Mouse (Mus musculus): Measurements from ENCODE around the gene Nhs.

Gene Nhs

DNA sequence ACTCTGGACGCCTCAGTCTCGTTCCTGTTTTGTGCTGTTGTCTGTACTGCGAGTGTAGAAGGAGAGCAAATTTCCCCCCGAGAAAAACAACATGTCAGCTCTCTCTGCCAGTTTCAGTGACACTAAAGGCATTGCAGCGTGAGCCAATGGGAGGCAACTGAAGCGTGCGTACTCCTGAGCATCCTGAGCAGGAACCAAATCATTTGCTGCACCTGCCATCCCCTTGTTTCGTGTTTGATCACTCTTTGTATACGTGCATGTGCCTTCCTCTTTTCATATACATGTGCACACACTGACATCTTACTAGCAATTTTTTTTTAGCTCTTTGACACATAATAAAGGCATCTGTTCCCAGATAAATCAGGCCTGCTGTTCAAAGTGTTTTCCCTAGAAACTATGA is 142.1 kb downstream of the Nhs start:
- DNase-seq, result no peak

DNA sequence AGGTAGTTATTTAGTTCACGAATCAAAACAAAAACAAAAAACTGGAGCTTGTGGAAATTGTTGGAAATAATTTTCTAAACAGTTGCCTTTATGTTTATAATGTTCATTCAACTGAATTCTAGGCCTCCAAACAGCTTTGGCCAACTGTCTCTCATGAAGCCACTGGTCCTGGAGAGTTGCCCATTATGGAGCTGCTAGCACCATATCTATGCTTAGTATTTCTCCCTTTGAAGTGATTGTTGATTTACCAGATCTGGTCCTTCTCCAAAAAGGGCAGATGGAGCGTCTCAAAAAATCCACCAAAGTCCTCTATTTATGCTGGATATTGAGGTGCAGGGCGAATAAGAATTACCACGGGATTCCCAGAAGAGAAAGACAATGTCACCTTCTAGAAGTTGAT is 147.0 kb downstream of the Nhs start:
- peak; percentile 35 for DNase-seq

DNA sequence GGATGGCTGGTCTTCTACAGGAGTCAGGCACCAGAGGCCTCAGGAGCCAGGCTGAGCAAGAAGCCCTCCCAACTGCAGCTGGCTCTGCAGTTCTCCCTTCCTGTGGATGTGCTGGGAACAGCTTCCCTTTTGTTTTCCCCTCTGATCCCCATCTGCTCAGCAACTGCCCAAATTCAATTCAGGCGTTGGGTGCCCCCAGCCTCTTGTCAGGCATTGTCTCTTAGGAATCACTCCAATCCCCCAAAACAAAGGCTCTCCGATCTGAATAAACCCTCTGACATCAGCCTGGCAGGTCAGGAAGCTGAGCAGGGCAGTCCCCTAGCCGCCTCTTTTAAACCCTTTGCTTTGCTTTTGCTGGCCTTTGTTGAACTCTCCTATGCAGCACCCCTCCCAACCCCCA is 149.7 kb downstream of the Nhs start:
- DNase-seq, result no peak

DNA sequence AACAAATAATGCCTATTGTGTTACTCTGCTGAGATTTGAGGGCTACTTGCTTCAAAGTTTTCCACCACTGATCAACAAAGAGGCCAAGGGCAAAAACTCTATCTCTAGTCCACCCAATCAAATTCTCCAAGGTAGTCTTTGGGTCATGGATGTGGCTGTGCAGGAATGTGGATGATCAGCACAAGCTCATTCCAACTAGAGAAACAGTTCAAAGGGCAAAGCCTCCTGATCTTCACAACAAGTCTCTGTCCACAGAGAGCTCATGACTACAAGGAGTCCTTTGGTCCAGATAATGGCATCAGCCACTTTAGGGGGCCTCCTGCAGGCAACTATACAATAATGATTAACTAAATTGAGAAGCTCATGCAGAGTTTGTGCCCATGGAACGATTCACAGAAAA is 155.7 kb downstream of the Nhs start:
- DNase-seq, result no peak

DNA sequence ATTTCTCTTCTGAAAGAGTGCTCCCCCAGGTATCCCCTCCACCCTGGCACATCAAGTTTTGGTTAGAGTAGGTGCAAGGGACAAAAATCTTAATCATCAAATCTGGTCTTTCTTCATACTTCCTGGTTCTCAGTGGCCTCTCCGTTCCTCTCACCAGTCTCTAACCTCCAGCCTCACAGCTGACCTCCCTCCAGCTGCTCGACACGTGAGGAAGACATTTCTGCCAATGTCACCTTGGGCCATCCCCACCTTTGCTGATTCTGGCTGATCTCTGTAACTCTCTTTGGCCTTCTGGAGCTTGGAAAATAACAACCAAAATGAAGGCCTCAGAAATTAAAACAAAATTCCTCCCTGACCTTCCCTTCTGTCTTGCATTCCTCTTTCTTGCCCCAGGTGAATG is 160.7 kb downstream of the Nhs start:
- no peak for DNase-seq

DNA sequence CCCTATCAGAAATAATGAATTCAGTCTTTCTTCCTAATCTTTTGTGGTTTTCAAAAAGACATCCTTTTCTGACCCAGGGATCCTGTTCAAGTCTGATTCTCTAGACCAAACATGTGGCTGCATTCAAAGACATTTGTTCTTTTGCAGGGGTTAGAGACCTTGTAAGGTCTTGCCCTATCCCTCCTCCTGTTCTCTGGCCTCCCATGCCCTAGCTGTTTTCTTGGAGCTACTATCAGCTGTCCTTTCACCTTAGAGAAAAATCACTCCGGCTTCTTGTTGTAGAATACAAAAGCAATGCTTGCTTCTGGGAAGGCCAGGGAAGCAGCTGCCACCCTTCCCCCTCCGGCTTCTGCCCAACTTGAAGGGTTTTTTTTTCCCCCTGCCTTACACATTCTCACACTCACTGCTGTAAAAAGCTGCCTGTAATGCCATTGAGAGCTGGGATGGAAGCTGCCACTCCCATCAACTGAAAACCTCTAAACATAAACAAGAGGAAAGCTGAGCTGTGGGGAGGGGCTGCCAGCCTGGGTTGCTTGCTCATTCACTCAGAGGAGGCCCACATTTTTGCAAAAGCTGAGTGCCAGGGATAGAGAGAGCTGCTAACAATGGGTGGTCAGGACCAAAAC is 162.2 kb downstream of the Nhs start:
- no peak for DNase-seq

DNA sequence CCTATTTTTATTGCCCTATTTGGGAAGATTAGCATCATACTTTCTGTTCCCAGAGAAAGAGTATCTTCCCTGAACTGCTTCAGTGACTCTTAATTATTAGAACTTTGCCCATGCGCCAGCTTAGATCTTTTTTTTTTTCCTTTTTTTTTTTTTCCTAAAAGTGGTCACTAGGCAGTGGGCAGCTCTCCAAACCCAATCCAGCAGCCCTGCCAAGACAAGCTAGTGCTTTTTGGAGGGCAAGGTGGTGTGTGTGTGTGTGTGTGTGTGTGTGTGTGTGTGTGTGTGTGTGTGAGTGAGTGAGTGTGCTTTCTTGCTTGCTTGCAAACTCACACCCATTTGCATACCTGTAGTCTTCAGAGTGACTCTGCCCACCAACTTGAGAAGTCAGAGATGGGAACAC is 169.4 kb downstream of the Nhs start:
- no peak for DNase-seq

DNA sequence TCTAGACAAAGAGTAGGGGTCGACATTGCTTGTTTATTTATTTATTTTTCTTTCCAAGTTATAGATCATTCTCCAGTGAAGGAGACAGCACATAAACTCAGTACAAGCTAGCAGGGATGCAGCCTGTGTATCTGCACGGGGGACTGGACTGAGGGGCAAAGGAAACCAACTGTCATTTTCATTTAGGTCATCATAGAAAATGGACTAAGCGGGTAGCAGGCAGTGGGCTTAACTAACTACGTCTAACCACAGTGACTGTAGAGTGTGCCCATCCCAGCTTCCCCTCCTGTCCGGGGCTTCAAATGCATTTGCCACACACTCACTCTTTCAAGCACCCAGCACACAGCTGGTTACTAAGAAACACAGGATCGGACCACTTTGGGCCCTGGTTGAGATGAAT is 174.6 kb downstream of the Nhs start:
- DNase-seq, result no peak

DNA sequence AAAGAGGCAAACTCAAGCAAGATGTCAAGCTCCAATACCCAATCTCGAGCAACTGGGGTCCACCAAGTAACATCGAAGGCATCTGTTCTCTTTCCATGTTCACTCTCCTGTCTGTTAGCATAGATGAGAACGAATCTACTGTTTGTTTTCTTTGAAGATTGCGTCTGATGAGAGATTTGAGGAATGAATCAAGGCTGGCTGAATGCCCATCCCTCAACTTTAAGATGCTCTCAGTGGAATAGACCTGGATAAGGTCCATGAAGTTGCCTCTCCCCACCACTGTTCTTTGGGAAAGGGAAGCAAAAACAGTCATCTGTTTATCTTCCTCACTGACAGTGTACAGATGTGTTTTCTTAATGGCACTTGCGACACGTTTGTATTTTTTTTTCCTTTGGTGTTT is 178.1 kb downstream of the Nhs start:
- no peak for DNase-seq

DNA sequence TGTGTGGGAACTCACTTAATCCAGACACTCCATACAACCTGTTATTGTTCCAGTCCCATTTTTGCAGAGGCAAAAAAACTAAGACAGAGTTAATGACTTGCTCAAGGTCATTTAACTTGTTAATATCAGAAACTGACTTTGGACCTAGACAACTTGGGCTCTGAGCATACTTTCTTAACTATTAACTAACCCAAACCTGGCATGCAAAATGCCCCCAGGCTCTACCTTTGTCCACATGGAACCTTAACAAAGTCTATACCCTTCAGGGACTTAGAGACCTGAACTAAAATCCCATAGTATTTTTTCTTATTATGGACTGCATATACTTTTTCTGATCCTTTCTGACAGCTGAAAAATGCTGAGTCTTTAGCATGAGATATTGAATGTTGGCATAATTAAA is 179.6 kb downstream of the Nhs start:
- DNase-seq, result no peak

DNA sequence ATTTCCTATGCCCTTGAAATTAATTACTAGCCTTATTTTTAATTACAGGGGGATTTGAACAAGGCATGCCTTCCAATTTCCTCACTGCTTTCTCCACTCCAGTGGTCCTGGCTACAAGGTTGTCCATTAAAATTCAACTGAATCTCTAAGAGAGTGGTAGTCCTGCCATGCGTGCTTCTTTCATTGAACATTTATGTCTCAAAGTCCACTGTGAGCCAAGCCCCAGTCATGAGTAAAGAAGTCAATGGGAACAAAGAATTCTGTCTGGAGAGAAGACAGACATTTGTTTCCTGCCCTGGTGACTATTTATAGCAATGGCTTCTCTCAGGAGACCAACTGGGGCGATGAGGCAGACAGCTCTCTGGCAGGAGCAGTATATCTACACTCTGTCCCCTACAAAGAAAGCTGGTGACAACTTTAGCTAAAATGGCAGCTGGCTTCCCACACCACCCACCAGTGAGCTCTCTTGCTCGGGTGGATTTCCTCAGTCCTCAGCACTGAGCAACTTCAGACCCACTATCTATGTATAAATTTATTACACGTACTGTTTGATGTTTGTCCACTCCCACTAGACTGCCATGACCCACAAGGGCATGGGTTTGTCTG is 182.2 kb downstream of the Nhs start:
- DNase-seq, result no peak

DNA sequence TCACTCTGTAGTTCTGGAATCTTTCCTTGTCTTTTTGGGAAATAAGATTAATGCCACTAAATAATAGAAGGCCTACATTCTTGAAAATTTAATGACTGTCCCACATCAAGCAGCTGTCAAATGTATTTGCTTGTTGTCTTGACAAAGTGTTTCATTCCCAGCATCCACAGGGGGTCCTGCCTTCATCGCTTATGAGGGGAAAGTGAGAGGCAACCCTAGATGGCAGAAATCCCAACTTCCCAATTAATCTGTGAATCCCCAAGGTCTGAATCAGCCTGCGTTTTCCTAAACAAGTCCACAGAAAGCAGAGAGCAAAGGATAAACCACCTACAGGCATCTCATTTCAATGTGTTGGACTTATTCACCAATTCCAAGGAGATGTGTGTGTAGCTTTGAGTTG is 183.2 kb downstream of the Nhs start:
- DNase-seq, result no peak

DNA sequence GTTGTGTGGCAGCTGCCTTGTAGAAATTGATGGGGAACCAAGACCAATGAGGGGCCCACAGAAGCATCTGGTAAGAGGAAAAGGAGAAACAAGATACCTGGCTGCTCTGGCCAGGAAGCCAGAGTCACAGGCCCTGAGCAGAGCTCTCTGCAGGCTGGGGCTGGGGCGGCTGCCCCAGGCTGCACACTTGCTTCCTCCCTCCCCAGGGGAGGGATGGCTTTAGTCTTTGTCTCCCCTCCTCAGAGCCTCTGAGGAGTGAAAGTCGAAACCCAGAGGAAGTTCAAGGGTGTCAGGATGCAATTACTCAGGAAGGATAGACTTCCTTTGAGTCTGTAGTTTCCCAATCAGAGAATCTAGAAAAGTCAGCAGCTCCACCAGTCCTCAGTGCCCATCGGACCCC is 186.0 kb downstream of the Nhs start:
- no peak for DNase-seq

DNA sequence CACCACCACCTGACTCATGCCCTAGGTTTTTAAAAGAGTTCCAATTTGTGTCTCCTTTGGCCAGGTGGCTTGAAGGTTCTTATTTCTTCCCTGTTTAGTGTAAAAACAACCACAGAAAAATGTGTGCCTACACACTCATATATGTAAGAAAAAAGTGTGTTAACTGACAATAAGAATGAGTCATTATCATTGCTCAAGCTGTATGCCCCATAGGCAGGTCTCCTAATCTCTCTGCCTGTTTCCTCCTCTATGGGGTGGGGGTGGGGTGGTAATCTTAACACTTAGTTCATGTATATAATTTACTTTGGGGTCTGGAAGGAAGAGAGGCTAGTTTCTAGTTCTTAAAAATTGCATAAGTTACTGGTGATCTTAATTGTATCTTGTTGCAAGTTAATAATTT is 186.8 kb downstream of the Nhs start:
- DNase-seq, result no peak

DNA sequence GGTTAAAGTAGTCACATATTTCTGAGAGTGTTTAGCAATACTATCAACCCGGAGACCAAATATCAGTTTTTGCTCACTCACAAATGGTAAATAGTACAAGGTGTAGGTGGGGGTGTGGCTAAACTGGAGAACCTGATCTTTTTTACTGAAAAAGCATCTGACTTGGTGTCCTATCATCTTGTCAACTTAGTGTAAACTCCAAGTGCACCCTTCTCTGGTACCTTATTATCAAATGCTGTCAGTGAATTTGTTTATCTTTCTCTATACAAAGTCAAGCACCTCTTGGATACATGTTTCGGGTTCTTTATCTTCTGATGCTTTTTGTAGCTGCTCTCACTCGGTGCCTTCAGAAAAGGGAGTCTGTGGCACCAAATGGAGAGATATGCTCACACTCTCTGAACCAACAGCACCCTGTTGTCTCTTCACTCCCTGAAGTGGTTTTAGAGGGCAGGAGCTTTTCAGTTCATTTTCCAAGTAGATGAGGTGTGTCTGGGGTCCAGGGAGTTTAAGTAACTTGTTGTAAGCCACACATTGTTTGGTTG is 187.5 kb downstream of the Nhs start:
- no peak for DNase-seq

DNA sequence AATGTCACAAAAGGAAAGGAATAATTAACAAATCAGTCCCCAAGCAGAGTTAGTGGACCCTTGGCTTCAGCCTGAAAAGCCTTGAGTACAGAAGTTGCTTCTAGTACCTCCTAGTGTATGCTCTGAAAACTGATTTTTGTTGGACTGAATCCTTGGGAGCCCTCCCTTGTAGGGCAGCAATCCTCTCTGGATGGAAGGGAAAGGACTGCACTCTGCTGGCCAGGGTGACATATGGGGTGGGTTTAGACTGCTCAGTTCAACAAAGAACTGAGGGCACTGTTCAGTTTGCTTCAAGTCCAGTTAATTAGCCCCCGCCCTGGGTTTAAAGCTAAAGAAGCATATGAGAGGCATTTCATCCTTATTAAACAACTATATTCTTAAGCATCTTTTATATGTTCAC is 188.4 kb downstream of the Nhs start:
- no peak for DNase-seq

DNA sequence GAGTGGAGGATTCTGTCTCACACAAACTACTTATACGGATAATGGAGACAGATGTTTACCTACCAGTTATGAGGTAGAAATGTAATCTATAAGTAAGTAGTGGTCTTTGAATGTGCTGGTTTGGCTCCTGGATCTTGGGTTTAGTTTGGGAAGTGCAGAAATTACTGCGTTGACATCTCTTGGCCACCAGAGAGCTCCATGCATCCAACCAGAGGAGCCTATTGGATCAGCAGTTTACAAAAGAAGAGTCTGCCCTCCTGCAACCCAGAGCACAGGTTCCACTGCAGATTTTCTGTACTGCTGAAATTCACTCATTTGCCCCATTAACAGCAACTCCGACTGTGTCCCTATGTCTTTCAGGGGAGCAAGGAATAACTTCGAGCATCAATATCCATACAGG is 191.8 kb downstream of the Nhs start:
- DNase-seq, result no peak

DNA sequence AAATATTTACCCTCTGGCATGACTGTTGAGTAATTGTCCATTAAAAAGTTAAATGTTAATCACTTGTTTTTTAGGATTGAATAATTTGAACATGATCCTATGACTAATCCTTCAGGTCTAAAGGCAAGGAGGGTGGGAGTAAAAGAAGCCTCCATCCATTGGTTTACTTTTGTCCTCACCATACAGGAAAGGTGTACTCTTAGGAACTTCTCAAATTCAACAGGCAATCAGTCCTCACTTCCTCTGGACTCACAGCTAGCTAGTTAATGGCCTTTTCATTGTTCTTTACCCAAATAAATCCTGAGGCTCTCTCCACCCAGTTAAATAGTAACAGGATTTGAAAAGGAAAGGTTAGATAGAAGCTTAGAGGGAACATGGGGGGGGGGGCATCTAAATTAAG is 196.2 kb downstream of the Nhs start:
- no peak for DNase-seq

DNA sequence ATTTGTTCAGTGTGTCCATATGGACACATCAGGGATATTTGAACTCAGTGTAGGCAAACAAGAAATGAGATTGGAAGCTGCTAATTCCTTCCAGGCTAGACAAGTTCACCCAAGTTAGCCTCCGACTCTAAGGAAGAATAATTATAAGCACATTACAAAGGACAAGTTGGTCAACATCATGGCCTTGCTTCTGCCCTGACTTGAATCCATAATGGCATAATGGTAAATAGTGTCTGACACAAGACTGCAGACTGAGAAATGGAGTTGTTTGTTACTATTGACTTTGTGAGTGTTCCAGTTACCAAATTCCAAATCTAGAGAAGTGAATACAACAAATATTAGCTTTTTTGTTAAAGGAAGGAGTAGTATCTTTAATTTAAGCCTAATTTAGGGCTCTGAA is 196.7 kb downstream of the Nhs start:
- DNase-seq, result no peak

DNA sequence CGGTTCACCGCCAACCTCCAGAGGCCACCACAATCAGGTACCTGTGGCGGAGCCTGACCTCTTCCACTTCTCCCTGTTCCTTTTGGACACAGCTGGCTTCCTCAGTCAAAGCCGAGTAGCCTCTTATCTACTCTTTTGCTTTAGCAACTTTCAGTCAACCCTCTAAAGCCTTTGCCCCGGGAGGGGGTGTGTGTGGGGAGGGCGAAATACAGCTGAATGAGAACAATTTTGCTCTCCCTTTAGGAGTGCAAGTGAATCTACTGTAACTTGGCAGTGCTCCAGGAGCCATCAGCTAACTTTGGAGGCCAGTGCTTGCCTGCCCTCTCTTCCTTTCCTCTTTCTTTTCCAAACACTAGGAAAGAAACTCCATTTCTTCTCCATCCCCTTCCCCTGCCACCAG is 197.8 kb downstream of the Nhs start:
- DNase-seq, result no peak

DNA sequence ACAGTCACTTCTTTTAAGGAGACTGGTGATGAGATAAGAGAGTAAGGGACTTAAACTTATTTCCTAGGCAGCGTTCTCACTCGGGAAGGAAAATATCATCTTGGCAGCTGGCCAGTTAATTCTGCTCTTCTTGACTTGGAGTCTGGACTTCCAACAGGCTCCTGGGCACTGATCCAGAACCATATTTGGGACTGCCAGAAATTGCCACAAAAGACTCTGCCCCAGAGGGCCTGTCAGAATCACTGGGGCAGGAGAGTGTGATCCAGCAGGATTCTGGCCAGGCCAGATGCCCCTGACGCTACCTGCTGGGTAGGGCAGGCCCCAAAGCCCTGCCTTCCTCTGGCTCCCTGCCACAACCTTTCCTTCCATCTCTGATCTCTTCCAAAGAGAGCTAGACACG is 198.4 kb downstream of the Nhs start:
- DNase-seq, result peak; percentile 91

DNA sequence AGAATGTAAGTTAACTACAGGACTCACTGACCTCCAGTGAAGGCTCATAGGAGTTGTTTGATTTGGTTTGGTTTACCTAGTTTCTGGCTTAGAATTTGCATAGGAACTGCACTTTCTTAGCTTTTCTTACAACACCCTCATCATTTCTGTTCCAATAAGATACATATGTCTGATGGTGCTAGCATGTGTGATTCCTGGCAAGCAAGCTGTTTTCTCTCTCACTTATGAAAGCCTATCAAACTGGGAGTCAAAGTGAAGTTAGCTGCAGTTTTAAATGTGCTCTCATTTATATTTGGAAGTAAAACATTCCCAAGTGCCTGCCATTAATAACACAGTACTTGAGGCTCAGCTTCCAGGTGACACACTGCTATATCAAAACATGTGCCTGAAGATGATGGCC is 207.2 kb downstream of the Nhs start:
- DNase-seq, result no peak

DNA sequence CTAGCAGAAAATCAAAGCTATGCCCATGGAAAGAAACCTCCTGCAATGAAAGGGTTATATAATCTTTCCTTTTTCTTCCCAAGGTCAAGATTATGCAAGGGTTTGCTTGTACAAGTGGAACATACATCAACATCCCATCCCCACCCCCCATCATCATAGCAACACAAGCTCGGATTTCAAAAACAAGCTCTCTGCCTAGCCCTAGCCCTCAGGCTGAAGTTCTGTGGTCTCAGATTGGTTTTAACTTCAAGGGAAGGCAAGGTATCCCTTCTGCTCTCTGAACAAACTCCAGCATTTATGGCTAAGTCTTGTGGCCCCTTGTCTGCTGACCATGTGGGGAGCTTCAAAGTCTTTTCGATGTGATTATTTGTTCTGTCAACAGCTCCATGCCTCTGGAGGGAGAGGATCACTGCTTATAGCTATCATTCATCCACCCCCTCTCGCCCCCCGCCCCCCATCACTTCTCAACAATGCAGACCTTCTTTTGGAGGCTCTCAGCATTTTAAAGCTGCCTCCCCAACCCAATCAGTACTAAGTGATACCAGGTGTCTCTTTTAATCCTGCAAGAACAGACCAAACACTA is 216.3 kb downstream of the Nhs start:
- no peak for DNase-seq

DNA sequence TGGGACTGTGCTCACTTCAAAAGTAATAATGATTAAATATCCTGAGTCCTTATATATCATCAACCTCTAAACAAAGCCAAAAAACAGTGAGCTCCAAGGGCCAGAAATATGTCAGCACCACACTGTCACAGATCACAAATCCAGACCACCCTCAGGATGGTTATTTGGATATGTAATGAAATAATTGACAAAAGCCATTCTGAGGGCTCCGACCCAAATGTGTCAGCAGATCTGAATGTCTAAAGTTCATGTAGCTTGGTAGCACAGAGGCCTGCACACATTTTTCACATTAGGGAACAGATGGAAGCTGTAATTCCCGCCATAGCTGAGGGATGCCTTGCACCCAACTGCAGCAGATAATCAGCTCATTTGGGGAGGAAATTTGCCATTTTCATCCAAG is 218.8 kb downstream of the Nhs start:
- DNase-seq, result peak; percentile 34

DNA sequence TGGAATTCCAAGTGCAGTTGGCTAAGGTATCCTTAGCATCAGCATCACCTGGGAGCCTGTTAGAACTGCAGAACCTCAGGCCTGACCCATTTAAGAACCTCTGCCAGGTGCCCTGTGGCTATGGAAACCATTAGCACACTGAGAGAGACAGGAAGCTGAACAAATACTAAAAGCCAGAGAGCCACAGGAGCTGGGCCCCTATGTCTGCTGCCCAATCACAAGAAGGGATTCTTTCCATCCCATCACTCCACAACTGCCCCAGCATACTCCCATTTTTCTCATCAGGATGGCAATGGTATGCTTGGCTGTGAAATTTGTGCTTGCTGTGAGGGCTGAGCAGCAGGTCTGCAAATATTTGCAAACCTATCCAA is 232.9 kb downstream of the Nhs start:
- DNase-seq, result no peak

Measured in cerebellum, adult 9-11 months (tissue).